Comparison of ENCODE assay signal across 8 mouse cellular contexts in genomic region chr3:95228894-95229780, GRCm38 (mm10). TPM values are rescaled to one million over a fixed set of nuclear protein-coding genes. Genes with fewer than 3 reads are reported as not detected.
A peak's percentile ranks its signal among the peaks of the same experiment; 100 is the strongest.
DNase-seq lines count a peak whose midpoint lies in the region; ATAC-seq and TF ChIP-seq lines count a peak whose summit lies in the region.

No protein-coding gene starts in this region.

- peak overlapping the region; percentile 89 for H3K4me2 ChIP-seq in hindbrain, embryonic 11.5 days (replicated peaks; ENCODE audit: low read depth, low read length)

- peak overlapping the region; percentile 74 for H3K9ac ChIP-seq in hindbrain, embryonic 11.5 days (ENCODE audit: low read depth, low read length)

- no peak for TF ChIP-seq CTCF in embryonic fibroblast, embryonic 13.5 days (IDR thresholded peaks at IDR 0.05; ENCODE audit: borderline replicate concordance, insufficient read depth, low read length)

- H3K36me3 ChIP-seq in hindbrain, embryonic 11.5 days (ENCODE audit: control insufficient read depth, insufficient read depth, low read length) = 0 out of 2 replicates have a peak, but pooled peaks cover 2% of the 10 kb centered on the region

- peak; percentile 26 to 35 for DNase-seq in CD8-positive naive resting alpha-beta T cell, adult 2 months (ENCODE audit: low read depth in 2 of 2, low spot score in 2 of 2)
- DNase-seq in adrenal gland, adult 2 months = peak; percentile 60
- peak; percentile 59 for DNase-seq in hindbrain, embryonic 11.5 days (ENCODE audit: low spot score)
- DNase-seq in layer of hippocampus, postnatal 14 days (ENCODE audit: low spot score in 2 of 2) = peak; percentile 65 to 81
- peak; percentile 63 for DNase-seq in lung, postnatal 10 days
- peak; percentile 52 to 63 for DNase-seq in right cerebral cortex, postnatal 36 days (ENCODE audit: low spot score in 2 of 2)
- DNase-seq in ovary, postnatal 10 days (ENCODE audit: low spot score) = no peak

- peak overlapping the region; percentile 96 for H3K4me3 ChIP-seq in embryonic fibroblast, embryonic 13.5 days (ENCODE audit: insufficient read depth, low read length)
- peak overlapping the region; percentile 68 for H3K4me3 ChIP-seq in hindbrain, embryonic 11.5 days (ENCODE audit: low read depth, low read length)

- H3K9me3 ChIP-seq in hindbrain, embryonic 11.5 days (ENCODE audit: control insufficient read depth, low read length) = no peaks in the 10 kb centered on the region

- no peaks in the 10 kb centered on the region for H3K27me3 ChIP-seq in hindbrain, embryonic 11.5 days (ENCODE audit: control insufficient read depth, insufficient read depth, low read length)

- peaks cover 22% of the 10 kb centered on the region for H3K4me1 ChIP-seq in embryonic fibroblast, embryonic 13.5 days (ENCODE audit: control insufficient read depth, insufficient read depth, low read length)
- H3K4me1 ChIP-seq in hindbrain, embryonic 11.5 days (replicated peaks; ENCODE audit: control insufficient read depth, insufficient read depth, low read length) = peaks cover 11% of the 10 kb centered on the region

- peak overlapping the region; percentile 77 for H3K27ac ChIP-seq in embryonic fibroblast, embryonic 13.5 days (ENCODE audit: insufficient read depth, low read length)
- peak overlapping the region; percentile 89 for H3K27ac ChIP-seq in hindbrain, embryonic 11.5 days (ENCODE audit: low read depth, low read length)

- no peak; the same call in 1 of the 2 replicates for TF ChIP-seq POLR2A in embryonic fibroblast, embryonic 13.5 days (IDR thresholded peaks at IDR 0.05; ENCODE audit: low read depth, low read length)

- peak; percentile 12 for ATAC-seq in hindbrain, embryonic 11.5 days (ENCODE audit: low FRiP score)

- under 1% methylated on average over 42 of the region's 43 CpGs for WGBS in hindbrain, embryonic 11.5 days

RNA-seq across cellular contexts. Expression of gene Cdc42se1, which starts 0.6 kb away (rescaled TPM):
- total RNA-seq in adrenal gland, adult 2 months (2021) = 100 to 1,000 TPM in 1 of 2 experiments, 10 to 100 TPM in 1; 89.7 to 102 TPM
- 46.1 and 53.0 TPM in 2 replicates for polyA plus RNA-seq in adrenal gland, adult 2 months (2012; rRNA removed)
- polyA plus RNA-seq in embryonic fibroblast, embryonic 13.5 days (2011; ENCODE audit: insufficient read length, low read depth, missing spikeins) = 65.4 and 67.4 TPM in 2 replicates
- polyA plus RNA-seq in hindbrain, embryonic 11.5 days (2014; fragmentation: Nextera tagmentation; extraction: Ambion mirVana) = 110 and 117 TPM in 2 replicates
- 10 to 100 TPM; 85.9 to 87.3 TPM for total RNA-seq in layer of hippocampus, postnatal 14 days (2021)

RNA-seq across cellular contexts. Expression of gene Mllt11, which starts 2.8 kb away (rescaled TPM):
- total RNA-seq in adrenal gland, adult 2 months (2021) = 1 to 10 TPM; 8.0 to 8.7 TPM
- polyA plus RNA-seq in adrenal gland, adult 2 months (2012; rRNA removed) = 7.2 and 9.2 TPM in 2 replicates
- polyA plus RNA-seq in embryonic fibroblast, embryonic 13.5 days (2011; ENCODE audit: insufficient read length, low read depth, missing spikeins) = 33.0 and 44.0 TPM in 2 replicates
- polyA plus RNA-seq in hindbrain, embryonic 11.5 days (2014; fragmentation: Nextera tagmentation; extraction: Ambion mirVana) = 171 and 203 TPM in 2 replicates
- 100 to 1,000 TPM; 496 to 516 TPM for total RNA-seq in layer of hippocampus, postnatal 14 days (2021)

RNA-seq across cellular contexts. Expression of gene Gabpb2, which starts 11.4 kb away (rescaled TPM):
- 10 to 100 TPM; 19.0 to 21.1 TPM for total RNA-seq in adrenal gland, adult 2 months (2021)
- polyA plus RNA-seq in adrenal gland, adult 2 months (2012; rRNA removed) = 4.0 and 4.5 TPM in 2 replicates
- polyA plus RNA-seq in embryonic fibroblast, embryonic 13.5 days (2011; ENCODE audit: insufficient read length, low read depth, missing spikeins) = 16.1 and 22.7 TPM in 2 replicates
- polyA plus RNA-seq in hindbrain, embryonic 11.5 days (2014; fragmentation: Nextera tagmentation; extraction: Ambion mirVana) = 6.1 and 9.7 TPM in 2 replicates
- total RNA-seq in layer of hippocampus, postnatal 14 days (2021) = 10 to 100 TPM; 10.5 to 11.8 TPM

RNA-seq across cellular contexts. Expression of gene Gm128, which starts 12.3 kb away (rescaled TPM):
- total RNA-seq in adrenal gland, adult 2 months (2021) = under 1 TPM in 1 of 2 experiments, not detected in 1; 0.21 TPM
- polyA plus RNA-seq in adrenal gland, adult 2 months (2012; rRNA removed) = 0.20 and 0.22 TPM in 2 replicates
- not detected in 2 replicates for polyA plus RNA-seq in embryonic fibroblast, embryonic 13.5 days (2011; ENCODE audit: insufficient read length, low read depth, missing spikeins)
- polyA plus RNA-seq in hindbrain, embryonic 11.5 days (2014; fragmentation: Nextera tagmentation; extraction: Ambion mirVana) = 0.21 TPM in 1 of 2 replicates, not detected in the other
- not detected for total RNA-seq in layer of hippocampus, postnatal 14 days (2021)

RNA-seq across cellular contexts. Expression of gene Bnipl, which starts 21.9 kb away (rescaled TPM):
- not detected for total RNA-seq in adrenal gland, adult 2 months (2021)
- polyA plus RNA-seq in adrenal gland, adult 2 months (2012; rRNA removed) = not detected in 2 replicates
- polyA plus RNA-seq in embryonic fibroblast, embryonic 13.5 days (2011; ENCODE audit: insufficient read length, low read depth, missing spikeins) = not detected in 2 replicates
- polyA plus RNA-seq in hindbrain, embryonic 11.5 days (2014; fragmentation: Nextera tagmentation; extraction: Ambion mirVana) = 0.61 and 0.73 TPM in 2 replicates
- total RNA-seq in layer of hippocampus, postnatal 14 days (2021) = under 1 TPM in 1 of 2 experiments, not detected in 1; 0.46 TPM
